Mouse (Mus musculus) forebrain, postnatal 0 days (tissue): ENCODE data around the gene C1ql1. TPM values are rescaled to one million over a fixed set of nuclear protein-coding genes. Genes with fewer than 3 reads are reported as not detected.
A peak's percentile ranks its signal among the peaks of the same experiment; 100 is the strongest.

Experiments used
- ATAC-seq: fragments of 200-750 bp; cut with Nextera tagmentation; 2 replicates; pipeline ENCODE4 v1.8.0; 2017; ENCODE audit warnings: mild to moderate bottlenecking, moderate library complexity
- DNase-seq: peaks from one replicate; pipeline ENCODE4 v3.0.0-alpha.2; 2015
- H3K27ac ChIP-seq: fragments of 300-500 bp; sonication (generic); 2 replicates; pipeline ENCODE4 v1.5.1; 2014; ENCODE audit warnings: low read depth, mild to moderate bottlenecking, antibody characterized with exemption, low read length, moderate library complexity, mixed read lengths
- H3K27me3 ChIP-seq: fragments of 300-500 bp; sonication (generic); 2 replicates; pipeline ENCODE4 v1.6.1; 2014; ENCODE audit warnings: mild to moderate bottlenecking, low read length, mixed read lengths; ENCODE audit not compliant: insufficient read depth
- H3K36me3 ChIP-seq: fragments of 300-500 bp; sonication (generic); 2 replicates; pipeline ENCODE4 v1.6.1; 2014; ENCODE audit warnings: mild to moderate bottlenecking, moderate library complexity; ENCODE audit not compliant: insufficient read depth
- H3K4me1 ChIP-seq: fragments of 300-500 bp; sonication (generic); 2 replicates; pipeline ENCODE4 v1.6.1; 2014; ENCODE audit warnings: antibody characterized with exemption; ENCODE audit not compliant: insufficient read depth
- H3K4me2 ChIP-seq: fragments of 300-500 bp; sonication (generic); 2 replicates; pipeline ENCODE4 v1.6.1; 2014; ENCODE audit warnings: low read depth, mild to moderate bottlenecking, moderate library complexity
- H3K4me3 ChIP-seq: fragments of 300-500 bp; sonication (generic); 2 replicates; pipeline ENCODE4 v1.5.1; 2014; ENCODE audit warnings: low read depth, low read length, mixed read lengths
- H3K9ac ChIP-seq: fragments of 300-500 bp; sonication (generic); 2 replicates; pipeline ENCODE4 v1.6.1; 2014; ENCODE audit warnings: mild to moderate bottlenecking
- H3K9me3 ChIP-seq: fragments of 300-500 bp; sonication (generic); 2 replicates; pipeline ENCODE4 v1.6.1; 2016; ENCODE audit warnings: low read length
- CTCF ChIP-seq: sonication (generic); IDR thresholded peaks from 2 replicates; pipeline ENCODE4 v1.5.1; 2016; ENCODE audit warnings: antibody characterized with exemption, control low read depth, low read depth
- WGBS: fragments of 180-500 bp; shearing (Covaris S2); extraction: QIAGEN DNeasy Blood & Tissue Kit; methylation state at CpG from one replicate; pipeline ENCODE4 v1.1.7; 2014; 5-methylcytosine and 5-hydroxymethylcytosine counted together
- polyA plus RNA-seq: library from polyadenylated mRNA; unstranded; fragments of >200 nt; fragmentation: Nextera tagmentation; extraction: Ambion mirVana; gene quantifications from 2 replicates; pipeline ENCODE4 v1.2.1, GENCODE M21; 2015
- total RNA-seq: library from RNA; depleted of rRNA; stranded (reverse); fragments of >200 nt; gene quantifications from 2 replicates; pipeline ENCODE4 v1.2.3, GENCODE M21; 2014; rRNA removed

C1ql1 gene
- total and polyA plus RNA-seq, 2 experiments from 2014 or later, result 5.4 to 11.8 TPM

DNA sequence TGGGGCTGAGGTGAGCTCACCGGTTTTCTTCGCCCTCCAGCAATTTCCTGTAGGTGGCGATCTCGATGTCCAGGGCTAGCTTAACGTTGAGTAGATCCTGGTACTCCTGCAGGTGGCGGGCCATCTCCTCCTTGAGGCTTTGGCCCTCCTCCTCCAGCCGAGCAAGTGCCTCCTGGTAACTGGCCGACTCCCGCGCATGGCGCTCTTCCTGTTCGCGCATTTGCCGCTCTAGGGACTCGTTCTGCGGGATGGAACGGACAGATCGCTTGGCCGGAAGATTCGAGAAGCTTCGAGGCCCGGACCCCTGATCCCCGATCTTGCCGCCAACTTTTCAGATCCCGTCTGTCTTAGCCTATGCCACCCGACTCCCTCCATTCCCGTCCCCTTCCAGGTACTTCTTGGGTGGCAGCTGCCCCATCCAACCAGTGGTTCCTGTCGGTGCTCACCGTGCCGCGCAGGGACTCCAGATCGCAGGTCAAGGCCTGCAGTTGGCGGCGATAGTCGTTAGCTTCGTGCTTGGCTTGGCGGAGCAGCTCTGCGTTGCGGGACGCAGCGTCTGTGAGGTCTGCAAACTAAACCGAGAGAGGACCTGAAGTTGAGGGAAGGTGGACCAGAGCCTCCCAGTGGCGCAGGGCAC lies 53.4 kb downstream of the C1ql1 start:
- 4% methylated on average over 43 of the region's 43 CpGs for WGBS
- ATAC-seq, result peak; percentile 50; the same call in 1 of the 2 replicates
- no peaks in the 10 kb centered on the region for H3K36me3 ChIP-seq
- peaks cover 9% of the 10 kb centered on the region for H3K27me3 ChIP-seq
- peaks cover 5% of the 10 kb centered on the region; the same call in 1 of the 2 replicates for H3K4me1 ChIP-seq
- TF ChIP-seq CTCF, result peak; percentile 82
- H3K4me2 ChIP-seq, result peak overlapping the region; percentile 45
- no peak overlapping the region for H3K27ac ChIP-seq
- H3K9ac ChIP-seq, result peak overlapping the region; percentile 18; the same call in 1 of the 2 replicates
- DNase-seq, result peak; percentile 59
- peak overlapping the region; percentile 24 for H3K4me3 ChIP-seq
- no peaks in the 10 kb centered on the region for H3K9me3 ChIP-seq

- Histone ChIP-seq H3K4me1 (peaks cover 11% of the 10 kb centered on the region; the same call in 1 of the 2 replicates), H3K9me3 (no peaks in the 10 kb centered on the region), H3K36me3 (no peaks in the 10 kb centered on the region), H3K4me3 (no peak overlapping the region), H3K4me2 (no peak overlapping the region), H3K27me3 (peaks cover 9% of the 10 kb centered on the region), H3K27ac (no peak overlapping the region), H3K9ac (no peak overlapping the region)
- 76% methylated on average over 5 of the region's 5 CpGs for WGBS
- TF ChIP-seq CTCF, result no peak
- DNase-seq, result no peak
- ATAC-seq, result no peak
Measured at GRCm38 (mm10) chr11:102890096-102890495, 56.4 kb downstream of the C1ql1 start.

Other genes with a start within 250 kb of the C1ql1 start
- 33.6 and 36.9 TPM in 2 replicates for gene Ccdc43, start 248.9 kb downstream of the C1ql1 start, total RNA-seq
- gene Ccdc43, start 248.9 kb downstream of the C1ql1 start, polyA plus RNA-seq, result 32.1 and 36.6 TPM in 2 replicates
- 37.9 and 49.9 TPM in 2 replicates for gene Adam11, start 185.2 kb downstream of the C1ql1 start, total RNA-seq
- gene Adam11, start 185.2 kb downstream of the C1ql1 start, polyA plus RNA-seq, result 14.1 and 17.6 TPM in 2 replicates
- 25.3 and 26.5 TPM in 2 replicates for gene Gjc1, start 127.0 kb downstream of the C1ql1 start, total RNA-seq
- gene Gjc1, start 127.0 kb downstream of the C1ql1 start, polyA plus RNA-seq, result 22.6 and 24.1 TPM in 2 replicates
- gene Higd1b, start 110.8 kb downstream of the C1ql1 start, total RNA-seq, result 5.3 and 10.3 TPM in 2 replicates
- 13.8 and 18.1 TPM in 2 replicates for gene Higd1b, start 110.8 kb downstream of the C1ql1 start, polyA plus RNA-seq
- 63.2 and 71.7 TPM in 2 replicates for gene Eftud2, start 65.7 kb downstream of the C1ql1 start, total RNA-seq
- gene Eftud2, start 65.7 kb downstream of the C1ql1 start, polyA plus RNA-seq, result 111 and 118 TPM in 2 replicates
- 3.1 and 4.4 TPM in 2 replicates for gene Ccdc103, start 65.5 kb downstream of the C1ql1 start, total RNA-seq
- gene Ccdc103, start 65.5 kb downstream of the C1ql1 start, polyA plus RNA-seq, result 2.7 and 2.9 TPM in 2 replicates
- gene Fam187a, start 61.5 kb downstream of the C1ql1 start, total RNA-seq, result 0.38 TPM in 1 of 2 replicates, not detected in the other
- gene Fam187a, start 61.5 kb downstream of the C1ql1 start, polyA plus RNA-seq, result not detected in 2 replicates
- 44.4 and 58.9 TPM in 2 replicates for gene Gfap, start 45.8 kb downstream of the C1ql1 start, total RNA-seq
- 31.8 and 52.6 TPM in 2 replicates for gene Gfap, start 45.8 kb downstream of the C1ql1 start, polyA plus RNA-seq
- gene Kif18b, start 21.6 kb downstream of the C1ql1 start, total RNA-seq, result 3.2 and 6.6 TPM in 2 replicates
- gene Kif18b, start 21.6 kb downstream of the C1ql1 start, polyA plus RNA-seq, result 0.54 and 0.70 TPM in 2 replicates
- 63.2 and 64.1 TPM in 2 replicates for gene Nmt1, start 81.5 kb upstream of the C1ql1 start, total RNA-seq
- gene Nmt1, start 81.5 kb upstream of the C1ql1 start, polyA plus RNA-seq, result 35.0 and 36.7 TPM in 2 replicates
- 136 and 148 TPM in 2 replicates for gene Dcakd, start 81.6 kb upstream of the C1ql1 start, total RNA-seq
- 173 and 191 TPM in 2 replicates for gene Dcakd, start 81.6 kb upstream of the C1ql1 start, polyA plus RNA-seq
- 8.5 and 8.8 TPM in 2 replicates for gene Plcd3, start 155.0 kb upstream of the C1ql1 start, total RNA-seq
- gene Plcd3, start 155.0 kb upstream of the C1ql1 start, polyA plus RNA-seq, result 3.6 TPM in 2 replicates
- 27.2 and 28.5 TPM in 2 replicates for gene Acbd4, start 155.0 kb upstream of the C1ql1 start, total RNA-seq
- gene Acbd4, start 155.0 kb upstream of the C1ql1 start, polyA plus RNA-seq, result 20.1 and 27.1 TPM in 2 replicates
- 19.0 and 20.5 TPM in 2 replicates for gene Hexim1, start 169.5 kb upstream of the C1ql1 start, total RNA-seq
- gene Hexim1, start 169.5 kb upstream of the C1ql1 start, polyA plus RNA-seq, result 3.7 and 3.9 TPM in 2 replicates
- gene Hexim2, start 185.7 kb upstream of the C1ql1 start, total RNA-seq, result 30.8 and 47.0 TPM in 2 replicates
- 16.5 and 27.9 TPM in 2 replicates for gene Hexim2, start 185.7 kb upstream of the C1ql1 start, polyA plus RNA-seq
- gene Fmnl1, start 224.4 kb upstream of the C1ql1 start, total RNA-seq, result 6.5 and 9.4 TPM in 2 replicates
- 4.8 and 7.1 TPM in 2 replicates for gene Fmnl1, start 224.4 kb upstream of the C1ql1 start, polyA plus RNA-seq